Mouse (Mus musculus) brain, embryonic 14.5 days (tissue): ENCODE data around the gene Abhd17a.

ENCODE experiments used
- CTCF ChIP-seq: fragments of 200-500 bp; IDR thresholded peaks from 2 replicates; pipeline ENCODE4 v1.5.1; 2012; ENCODE audit warnings: inconsistent platforms, mild to moderate bottlenecking, moderate library complexity, borderline replicate concordance; ENCODE audit not compliant: insufficient read depth, insufficient read length; ENCODE audit errors: extremely low read depth
- POLR2A ChIP-seq: fragments of 200-500 bp; IDR thresholded peaks from 2 replicates; pipeline ENCODE4 v1.6.1; 2012; ENCODE audit warnings: mild to moderate bottlenecking, inconsistent platforms, borderline replicate concordance; ENCODE audit not compliant: poor library complexity, insufficient read depth, insufficient read length, severe bottlenecking; ENCODE audit errors: extremely low read depth

DNA sequence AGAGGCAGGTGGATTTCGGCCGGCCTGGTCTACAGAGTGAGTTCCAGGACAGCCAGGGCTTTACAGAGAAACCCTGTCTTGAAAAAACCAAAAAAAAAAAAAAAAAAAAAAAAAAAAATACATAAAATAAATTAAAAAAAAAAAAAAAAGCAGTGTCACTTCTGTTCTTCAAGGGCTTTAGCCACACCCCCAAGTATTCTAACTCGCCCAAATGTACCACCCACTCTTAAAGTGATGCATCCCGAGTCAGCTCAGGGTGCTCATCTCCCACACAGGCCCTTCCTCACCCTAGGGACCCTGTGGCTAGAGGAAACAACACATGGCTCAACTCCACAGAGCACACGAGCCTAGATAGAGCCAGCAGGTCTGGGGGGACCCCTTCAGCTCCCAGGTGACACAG lies 7.1 kb downstream of the Abhd17a start:
- TF ChIP-seq CTCF: no peak
- TF ChIP-seq POLR2A: no peak
